Mouse (Mus musculus) gastrocnemius, adult 18-20 months (tissue): ENCODE data around the gene Maml3. TPM values are rescaled to one million over a fixed set of nuclear protein-coding genes. Genes with fewer than 3 reads are reported as not detected.
A peak's percentile ranks its signal among the peaks of the same experiment; 100 is the strongest.

Experiments
- DNase-seq: peaks from one replicate; pipeline ENCODE4 v3.0.0; 2021; ENCODE audit warnings: low spot score
- total RNA-seq, 2 experiments: library from RNA; stranded (reverse); gene quantifications; 2 replicates each; pipeline ENCODE4 v1.2.3; 2021

The Maml3 gene
- total RNA-seq, 2 experiments from 2014 or later: 2.3 to 2.6 TPM

DNA sequence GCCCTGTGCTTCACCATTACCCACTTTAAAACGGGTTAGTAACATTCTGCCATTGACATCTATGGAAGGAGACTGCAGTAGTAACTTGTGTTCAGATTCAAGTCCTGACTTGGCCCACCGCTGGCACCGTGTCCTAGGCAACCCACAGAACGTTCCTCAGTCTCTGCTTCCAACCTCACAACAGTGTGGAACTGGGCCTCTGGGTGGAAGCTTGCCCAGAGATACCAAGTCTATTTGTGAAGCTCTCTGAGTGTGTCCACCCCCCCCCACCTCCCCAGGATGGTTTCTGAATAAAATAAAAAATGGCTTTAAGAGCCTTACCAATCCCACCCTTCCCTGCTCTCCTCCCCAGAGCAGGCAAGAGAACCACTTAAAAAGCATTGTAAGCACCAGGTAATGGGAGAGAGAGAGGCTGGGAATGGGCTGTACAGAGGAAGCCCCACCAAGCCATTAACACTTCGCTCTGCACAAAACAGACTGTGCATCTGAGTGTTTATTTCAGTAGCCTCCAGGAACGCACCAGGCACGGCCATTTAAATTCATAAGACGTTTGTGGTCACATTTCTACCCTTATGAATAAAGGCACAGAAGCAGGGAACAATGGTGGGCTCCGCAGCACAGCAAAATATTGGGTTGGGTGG lies 141.6 kb downstream of the Maml3 start:
- no peak for DNase-seq

DNA sequence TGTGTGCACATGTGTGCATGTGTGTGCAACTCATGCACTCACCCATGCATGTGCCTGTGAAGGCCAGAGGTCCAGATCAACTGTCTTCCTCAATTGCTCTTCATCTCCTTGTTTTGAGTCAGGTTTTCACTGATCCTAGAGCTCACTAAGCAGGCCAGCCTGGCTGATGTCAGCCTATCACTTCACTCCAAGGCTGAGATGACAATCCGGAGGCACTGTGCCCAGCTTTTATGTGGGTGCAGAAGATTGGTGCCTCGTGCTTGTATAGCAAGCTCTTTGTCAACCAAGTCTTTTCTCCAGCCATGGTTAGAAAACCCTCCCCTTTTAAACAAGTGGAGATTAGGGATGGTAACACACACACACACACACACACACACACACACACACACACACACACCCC lies 146.1 kb downstream of the Maml3 start:
- DNase-seq: no peak

DNA sequence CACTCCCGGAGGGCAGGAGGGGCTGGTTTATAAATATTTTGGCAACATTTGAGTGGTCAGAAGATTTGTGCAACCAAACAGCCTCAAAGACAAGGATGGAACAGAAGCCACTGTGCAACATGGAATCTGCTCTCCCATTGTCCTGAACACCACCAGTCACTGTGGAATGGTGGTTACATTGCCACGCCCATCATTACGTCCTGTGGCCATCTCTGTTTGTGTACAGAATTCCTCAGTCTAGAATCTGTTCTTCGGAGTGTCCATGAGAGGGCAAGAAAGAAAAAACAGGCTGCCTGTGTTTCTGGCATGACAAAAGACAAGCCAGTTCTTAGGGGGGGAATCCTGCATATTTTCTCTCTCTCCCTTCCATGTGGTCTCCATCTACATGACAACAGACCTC lies 150.4 kb downstream of the Maml3 start:
- DNase-seq: no peak

DNA sequence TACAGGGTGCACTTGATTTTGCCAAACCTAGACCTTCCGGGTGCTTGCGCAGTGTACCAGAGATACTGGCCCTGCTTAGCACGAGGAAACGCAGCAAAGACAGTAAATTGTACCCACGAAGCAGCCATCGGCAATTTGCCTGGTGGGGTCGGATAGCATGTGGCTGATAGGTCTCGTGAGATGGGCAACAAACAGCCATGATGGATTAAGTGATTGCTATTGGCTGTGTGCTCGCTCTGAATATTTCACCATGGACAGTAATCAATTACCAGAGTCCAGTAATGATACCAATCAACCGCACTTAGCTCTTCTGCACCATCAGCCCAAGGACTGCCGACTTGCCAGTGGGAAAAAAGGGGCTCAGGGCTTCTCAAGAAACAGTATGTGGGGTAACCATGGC lies 150.9 kb downstream of the Maml3 start:
- no peak for DNase-seq

DNA sequence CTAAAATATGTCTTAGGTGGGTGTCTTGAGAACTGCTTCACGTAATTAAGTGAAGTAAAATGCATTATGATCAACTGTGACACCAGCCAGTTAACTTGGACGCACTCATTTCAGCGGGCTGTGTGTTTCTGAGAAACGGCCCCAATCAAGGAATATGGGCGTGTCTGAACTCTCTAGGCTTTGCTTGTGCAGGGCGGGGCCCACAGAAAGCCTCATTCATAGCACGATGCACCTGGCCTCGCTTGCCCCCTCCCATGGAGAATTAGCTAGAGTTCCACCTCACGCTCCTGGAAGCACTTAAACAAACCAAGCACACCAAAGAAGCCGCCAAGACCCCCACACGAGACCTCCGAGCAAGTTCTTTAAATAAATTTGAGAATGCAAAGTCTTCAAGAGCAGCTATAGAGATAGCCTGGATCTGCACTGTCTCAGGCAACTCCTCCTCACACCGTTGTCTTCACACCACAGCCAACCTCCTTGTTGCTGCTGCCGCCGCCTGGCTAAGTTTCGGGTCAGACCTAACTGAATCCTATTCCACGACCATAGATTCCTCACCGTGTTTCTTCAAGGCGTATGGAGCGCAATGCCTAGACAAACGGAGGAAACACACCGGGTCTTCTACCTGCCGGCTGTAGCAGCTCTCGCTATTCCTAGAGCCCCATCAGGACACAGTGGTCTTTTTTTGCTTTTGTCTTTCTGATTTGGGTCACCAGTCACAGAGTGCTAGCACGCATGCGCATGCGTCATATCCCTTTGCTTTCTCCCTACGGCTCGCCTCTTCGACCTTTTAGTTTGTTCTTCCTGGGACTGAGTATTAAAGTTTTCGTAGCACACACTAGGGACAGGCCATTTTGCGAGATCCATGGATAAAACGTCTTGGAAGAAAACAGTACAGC lies 151.9 kb downstream of the Maml3 start:
- no peak for DNase-seq

DNA sequence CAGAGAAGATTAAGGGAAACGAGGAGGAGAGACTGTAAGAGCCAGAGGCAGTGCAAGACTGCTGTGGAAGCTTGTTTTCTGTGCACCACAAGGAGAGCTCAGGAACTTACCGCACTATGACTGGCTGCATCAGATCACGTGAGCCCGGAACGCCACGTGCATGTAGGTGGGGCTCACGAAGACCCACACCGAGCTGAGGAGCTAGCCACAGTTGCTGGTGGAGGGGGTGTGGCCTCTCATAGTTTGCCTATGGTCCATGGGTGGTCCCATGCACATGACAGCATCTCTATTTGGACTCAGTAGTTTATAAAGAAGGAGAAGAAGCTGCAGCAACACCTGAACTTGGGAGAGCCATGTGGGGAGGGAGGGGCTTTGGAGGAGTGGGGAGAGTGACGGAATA lies 152.6 kb downstream of the Maml3 start:
- no peak for DNase-seq

DNA sequence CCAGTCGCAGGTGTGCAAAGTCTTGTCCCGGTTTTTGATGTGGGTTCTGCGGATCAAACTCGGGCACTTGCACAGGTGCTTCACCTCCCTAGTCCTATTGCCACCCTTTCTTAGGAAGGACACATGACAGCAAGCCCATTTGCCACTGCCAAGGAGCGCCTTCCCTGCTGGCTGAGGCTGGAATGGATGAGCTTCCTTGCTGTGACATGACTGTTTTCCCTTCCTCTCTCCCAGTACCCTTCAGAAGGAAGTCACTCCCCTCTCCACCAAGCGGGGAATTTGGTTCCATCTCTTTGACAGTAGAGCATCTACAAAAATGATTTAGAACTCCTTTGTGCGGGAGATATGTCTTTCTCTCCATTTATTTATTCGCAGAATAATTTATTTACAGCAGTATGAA lies 155.2 kb downstream of the Maml3 start:
- no peak for DNase-seq

DNA sequence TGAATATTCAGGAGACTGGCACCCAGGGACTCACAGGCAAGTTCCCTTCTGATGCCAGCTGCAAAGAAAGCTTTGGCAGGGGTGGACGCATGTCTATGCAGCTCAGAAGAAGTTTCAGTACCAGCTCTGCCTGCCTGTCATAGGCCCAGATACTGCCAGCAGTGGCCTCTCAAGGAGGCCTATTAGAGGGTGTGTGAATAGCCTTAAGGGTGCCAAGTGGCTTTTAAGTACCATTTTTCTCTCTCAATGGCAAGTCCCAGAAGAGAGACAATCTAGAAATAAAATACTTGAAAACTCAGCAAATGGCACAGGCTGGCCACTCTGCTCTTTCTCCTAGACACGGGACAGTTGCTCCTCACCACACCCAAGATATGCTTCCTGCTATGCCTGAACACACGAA lies 157.7 kb downstream of the Maml3 start:
- no peak for DNase-seq

DNA sequence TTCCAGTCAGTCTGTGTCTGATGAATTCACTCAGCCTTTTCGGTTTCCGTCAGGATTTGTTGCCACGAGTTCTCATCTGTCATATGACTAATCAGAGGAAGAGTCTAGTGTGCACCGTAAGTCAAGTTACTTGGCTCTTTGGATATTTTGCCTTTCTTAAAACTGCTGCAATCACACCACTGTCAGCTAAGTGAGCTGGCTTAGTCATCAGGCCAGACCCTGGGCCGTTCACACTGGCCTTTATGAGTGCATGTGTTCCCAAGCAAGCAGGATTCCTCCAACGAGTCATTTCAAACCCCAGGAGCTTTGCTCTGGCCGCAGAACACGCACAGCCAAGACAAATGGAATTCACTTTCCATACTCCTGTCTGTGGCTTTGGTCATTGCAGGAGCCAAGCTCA lies 161.2 kb downstream of the Maml3 start:
- peak; percentile 65 for DNase-seq

DNA sequence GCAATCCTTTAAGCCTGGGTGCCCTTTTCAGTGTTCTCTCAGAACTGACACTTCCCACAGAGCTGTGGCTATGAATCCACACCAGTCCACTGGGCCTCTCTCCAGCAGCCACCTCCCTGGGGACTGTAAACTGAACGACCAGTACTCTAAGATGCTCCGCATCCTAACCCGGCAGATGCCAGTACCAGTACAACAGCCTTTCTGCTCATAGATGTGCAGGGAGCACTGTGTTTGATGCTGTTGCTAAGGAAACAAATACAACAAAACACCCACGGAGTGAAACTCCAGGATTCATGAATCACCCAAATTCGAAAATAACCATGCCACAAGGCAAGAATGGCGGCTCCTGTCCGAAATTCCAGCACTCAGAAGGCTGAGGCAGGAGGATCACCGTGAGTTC lies 163.1 kb downstream of the Maml3 start:
- DNase-seq: peak; percentile 74

DNA sequence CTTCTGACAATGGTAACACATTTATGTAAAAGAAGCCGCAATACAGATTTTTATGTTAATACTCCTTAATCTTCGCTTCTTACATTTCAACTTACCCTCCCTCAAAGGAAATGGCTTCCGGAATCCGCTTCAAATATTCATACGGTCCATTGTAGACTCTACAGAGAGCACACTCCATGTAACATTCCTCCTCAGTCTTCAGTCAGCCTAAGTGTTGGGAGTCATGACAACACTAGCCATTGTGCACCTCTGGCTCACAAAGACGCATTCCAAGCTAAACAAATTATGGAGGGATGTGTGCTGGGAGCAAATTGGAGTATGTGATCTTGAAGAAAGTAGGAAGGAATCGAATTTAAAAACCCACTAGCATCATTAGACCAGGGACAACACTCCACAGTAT lies 165.0 kb downstream of the Maml3 start:
- no peak for DNase-seq

DNA sequence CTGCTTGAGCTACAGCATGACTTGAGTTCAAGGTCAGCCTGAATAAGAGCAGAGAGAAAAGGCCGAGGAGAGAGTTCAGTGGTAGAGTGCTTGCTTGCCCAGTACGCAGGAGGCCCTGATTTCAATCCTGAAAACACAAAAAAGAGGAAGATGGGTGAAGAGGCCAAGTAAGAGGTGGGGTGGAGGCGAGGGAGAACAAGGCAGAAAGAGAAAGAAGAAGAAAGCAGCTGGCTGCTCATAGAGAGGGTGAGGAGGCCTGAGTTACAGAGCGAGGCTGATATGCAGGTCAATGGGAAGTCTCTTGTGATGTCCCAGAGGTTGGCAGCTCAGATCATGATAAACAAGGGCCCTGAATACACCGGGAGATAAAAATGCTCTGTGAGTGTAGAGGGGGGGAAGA lies 165.8 kb downstream of the Maml3 start:
- DNase-seq: no peak

DNA sequence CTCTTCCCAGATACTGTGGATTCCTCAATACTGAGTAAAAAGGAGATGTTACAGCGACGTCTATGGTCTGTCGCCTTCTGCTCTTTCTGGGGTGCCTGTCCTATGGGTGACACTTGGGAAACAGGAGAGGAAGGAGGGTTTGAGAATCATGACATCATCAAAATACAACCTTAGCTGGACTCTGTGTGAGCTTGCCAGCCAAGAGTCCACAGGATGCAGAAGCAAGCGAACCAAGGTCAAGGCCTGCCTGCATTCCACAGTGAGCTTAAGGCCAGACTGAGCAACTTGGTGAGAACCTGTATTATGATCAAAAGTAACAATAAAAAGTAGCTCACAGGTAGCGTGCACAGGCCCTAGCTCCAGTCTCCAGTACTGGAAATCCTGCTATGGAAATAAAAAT lies 167.7 kb downstream of the Maml3 start:
- DNase-seq: no peak

DNA sequence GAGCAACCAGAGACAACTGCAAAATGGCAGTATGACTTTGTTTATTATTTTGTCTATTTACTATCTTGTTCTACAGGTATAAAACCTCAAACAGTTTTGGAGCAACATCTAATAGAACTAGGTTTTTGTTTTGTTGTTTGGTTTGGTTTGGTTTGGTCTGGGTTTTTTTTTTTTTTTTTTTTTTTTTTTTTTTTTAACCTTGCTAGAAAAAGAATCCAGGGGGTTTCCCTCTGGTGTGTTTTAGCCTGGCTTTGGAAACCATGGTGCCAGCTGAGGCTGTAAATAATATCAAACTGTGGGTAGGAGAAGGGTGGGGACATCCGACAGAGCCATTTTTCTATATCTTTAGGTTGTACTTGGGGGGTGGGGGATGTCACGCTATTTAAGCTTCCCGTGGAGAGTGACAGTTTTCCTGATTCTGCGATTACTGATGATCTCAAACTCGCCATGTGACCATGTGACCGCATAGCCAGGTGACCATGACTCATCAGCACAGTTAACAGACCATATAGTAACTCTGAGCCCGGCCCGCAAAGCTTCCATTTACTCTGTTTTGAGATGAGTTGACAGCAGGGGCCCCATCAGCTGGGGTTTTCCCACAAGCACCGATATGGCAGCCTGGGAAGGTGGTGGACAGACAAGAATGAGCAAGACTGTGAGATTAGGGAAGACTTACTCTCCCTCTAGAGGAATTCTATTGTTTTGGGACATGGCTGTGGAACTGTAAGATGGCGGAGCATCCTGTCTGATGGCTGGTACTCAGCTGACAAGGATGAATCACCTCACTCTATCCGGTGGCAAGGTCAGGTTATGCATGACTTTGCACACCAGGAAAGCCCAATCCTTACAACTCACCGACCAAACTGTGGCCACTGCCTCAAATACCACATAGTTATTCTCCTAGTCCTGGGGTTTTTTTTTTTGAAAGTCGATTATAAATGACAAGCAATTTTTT lies 170.1 kb downstream of the Maml3 start:
- no peak for DNase-seq

DNA sequence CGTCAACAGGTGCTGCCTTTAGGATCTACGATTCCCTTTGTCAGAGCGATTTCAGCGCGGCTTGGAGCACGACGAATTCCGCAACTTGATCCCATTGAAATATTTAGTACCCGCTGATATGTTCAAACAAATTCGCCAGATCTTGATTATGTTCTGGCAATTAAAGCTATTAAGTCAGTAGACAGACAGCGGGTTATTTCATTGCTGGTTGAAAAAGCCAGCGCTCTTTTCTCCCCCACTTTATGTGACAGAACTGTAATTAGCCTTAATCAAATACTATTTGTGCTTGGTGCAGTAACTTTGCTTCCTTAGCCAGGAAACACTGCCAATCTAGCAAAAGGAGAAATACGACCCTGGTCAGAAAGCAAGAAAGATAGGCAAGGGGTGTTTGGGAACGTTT lies 176.7 kb downstream of the Maml3 start:
- no peak for DNase-seq

DNA sequence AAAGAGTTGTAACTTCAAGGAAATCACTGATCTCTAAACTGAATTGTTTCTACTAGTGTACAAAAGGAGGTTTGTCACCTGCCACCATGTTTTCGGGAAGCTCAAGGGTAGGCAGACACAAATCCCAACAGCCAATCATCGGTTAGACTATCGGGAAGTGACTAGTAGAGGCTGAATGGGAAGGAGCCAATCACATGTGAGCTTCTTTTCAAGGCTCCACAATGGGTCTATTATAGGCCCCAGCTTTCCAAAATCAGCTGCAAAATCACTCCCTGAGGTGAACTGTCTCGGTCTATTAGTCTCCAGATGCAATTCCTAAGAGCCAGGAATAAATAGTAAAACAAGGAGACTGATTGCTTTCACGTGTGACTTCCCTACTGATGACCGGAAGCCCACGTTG lies 177.3 kb downstream of the Maml3 start:
- no peak for DNase-seq

DNA sequence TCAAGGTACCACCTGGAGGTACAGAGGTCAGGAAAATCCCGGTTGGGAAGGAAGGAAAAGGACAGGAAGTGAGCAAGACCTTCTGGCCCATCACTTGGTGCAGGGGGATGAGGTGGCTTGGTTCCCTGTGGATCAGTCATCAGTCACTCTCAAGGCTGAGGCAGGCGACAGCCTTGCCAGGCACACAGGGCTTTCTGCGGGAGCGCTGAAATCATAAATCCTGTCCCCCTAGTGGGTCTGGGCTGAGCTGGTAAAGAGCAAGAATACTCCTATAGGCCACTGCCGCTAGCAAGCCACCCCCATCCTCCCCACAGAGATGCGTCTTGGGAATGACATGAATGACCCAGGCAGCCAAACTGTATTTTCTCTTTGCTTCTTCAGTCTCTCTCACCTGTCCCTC lies 177.8 kb downstream of the Maml3 start:
- no peak for DNase-seq

DNA sequence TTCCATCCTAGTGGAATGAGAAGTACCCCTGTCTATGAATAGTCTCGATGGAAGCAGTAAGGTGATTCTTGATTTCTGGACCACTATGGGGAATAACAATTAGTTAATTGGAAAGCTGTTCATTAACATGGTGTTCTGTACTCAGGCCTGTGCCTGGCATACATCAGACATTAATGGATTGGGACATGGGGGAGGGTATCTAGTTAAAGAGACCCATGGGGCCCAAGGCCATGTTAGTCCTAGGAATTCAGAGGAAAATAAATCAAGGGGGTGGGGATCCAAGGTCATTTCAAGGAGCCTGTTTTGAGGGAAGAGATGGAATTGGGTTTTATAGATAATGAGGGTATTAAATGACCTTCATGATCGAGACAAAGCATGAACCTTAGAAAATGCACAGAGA lies 179.1 kb downstream of the Maml3 start:
- DNase-seq: no peak

DNA sequence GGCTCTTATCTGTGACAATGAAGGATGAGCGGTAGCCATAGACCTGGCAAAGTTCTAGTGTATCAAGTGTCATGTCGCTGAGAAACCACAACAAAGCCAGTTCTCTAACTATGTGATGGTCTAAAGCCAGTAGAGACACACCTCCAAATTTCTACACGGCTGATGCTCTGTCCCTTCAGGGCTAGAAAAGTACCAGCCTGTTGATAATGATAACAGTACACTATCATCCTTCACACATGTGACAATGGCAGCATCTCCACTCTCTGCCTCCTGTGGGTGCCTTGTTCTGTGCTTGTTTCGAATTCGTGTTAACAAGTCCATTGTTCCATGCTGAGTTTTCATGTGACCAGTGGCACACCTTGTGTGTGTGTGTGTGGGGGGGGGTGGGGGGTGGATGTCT lies 180.2 kb downstream of the Maml3 start:
- DNase-seq: no peak

DNA sequence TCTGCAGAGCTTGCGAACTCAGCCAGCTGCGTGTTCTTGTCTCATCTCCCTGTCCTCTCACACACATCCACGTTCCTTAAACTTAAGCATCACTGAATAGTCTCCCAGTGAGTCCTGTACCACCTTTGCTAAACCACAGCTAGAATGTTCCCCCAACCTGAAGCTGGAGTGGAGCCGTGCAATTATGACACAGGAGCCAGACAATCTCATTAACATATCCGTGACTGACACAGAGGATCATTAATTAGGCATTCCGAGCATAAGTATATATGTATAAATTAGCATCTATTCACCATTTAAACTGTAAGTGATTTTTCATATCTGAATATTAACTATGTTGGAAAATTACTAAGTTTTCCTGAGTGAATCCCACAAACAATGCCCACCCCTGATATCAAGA lies 181.1 kb downstream of the Maml3 start:
- no peak for DNase-seq

DNA sequence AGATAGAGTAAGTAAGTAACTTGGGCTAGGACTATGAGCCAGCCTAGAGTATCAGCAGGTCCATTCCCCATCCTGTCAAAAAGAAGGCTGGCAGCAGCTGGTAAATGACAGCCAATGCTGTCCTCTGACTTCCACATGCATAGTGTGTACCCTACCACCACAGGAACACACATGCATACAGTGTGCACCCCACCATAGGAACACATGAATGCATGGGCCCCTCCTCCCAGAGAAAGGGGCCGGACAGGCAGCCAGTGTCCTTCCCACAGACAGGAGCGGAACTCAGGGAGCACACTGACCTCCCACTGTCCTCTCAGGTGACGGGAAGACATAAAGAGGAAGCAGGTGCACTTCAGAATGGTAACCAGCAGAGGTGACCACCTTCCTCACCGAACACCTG lies 188.0 kb downstream of the Maml3 start:
- DNase-seq: no peak
